Mouse (Mus musculus) kidney, adult 2 months (tissue): Measurements from ENCODE around the gene Hps5.

Experiments used
- CTCF ChIP-seq: fragments of 200-500 bp; conservative IDR thresholded peaks from 2 replicates; pipeline ENCODE4 v1.5.1; 2011; ENCODE audit warnings: low read depth, mild to moderate bottlenecking, control low read depth, low read length, moderate library complexity, mixed read lengths; ENCODE audit not compliant: insufficient read depth, insufficient read length
- POLR2A ChIP-seq: fragments of 200-500 bp; IDR thresholded peaks from one replicate; pipeline ENCODE4 v1.6.1; 2011; ENCODE audit warnings: low read depth, low read length, control low read depth

- TF ChIP-seq CTCF (no peak), POLR2A (no peak)
Observed at GRCm38 (mm10) chr7:46827046-46827802, 31.4 kb upstream of the Hps5 start.
